Mouse (Mus musculus) induced T-regulatory cell, adult 2 months (primary cell): ENCODE measurements around the gene Desi1.

ENCODE experiments used
- DNase-seq: peaks from one replicate; pipeline ENCODE4 v3.0.0-alpha.2; 2012; ENCODE audit warnings: low read depth

Desi1 gene

DNA sequence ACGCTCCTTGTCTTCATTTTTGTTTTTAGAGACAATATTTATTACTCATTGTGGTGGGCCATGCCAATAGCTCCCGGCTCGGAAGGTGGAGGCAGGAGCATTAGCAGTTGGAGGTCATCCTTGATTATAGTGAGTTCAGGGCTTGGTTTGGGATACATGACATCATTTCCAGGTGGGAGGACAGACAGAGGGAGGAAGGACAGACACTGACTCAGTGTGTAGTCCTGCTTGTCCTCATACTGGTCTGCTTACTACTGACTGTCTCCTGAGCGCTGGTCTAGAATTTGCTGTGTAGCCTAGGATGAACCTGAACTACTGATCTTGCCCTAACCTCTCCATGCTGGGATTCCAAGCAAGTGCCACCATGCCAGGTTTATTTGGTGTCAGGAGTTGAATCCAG is at the start of gene Desi1:
Gene Desi1 (minus strand): TSS at position 101 of the 400 bp plus-strand sequence.
- DNase-seq, result no peak

DNA sequence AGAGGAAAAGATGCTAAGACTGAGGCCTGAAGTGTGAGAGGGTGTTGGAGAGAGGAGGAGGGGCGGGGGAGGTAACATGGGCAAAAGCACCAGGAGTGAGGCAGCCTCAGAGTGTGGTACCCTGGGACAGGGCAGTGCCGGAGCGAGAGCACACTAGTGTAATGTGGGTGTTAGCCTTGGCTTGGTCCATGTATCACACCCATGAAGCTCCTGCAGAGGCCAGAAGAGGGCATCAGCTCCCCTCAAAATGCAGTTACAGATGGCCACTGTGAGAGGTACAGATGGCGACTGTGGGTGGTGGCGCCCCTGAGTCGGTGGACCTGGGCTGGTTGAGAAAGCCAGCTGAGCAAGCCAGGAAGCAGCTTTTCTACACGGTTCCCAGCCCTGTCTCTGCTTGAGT is 47.5 kb upstream of the Desi1 start:
- DNase-seq, result peak; percentile 58

GRCm38 (mm10) chr15:82079883-82080282 is 46.2 kb upstream of the Desi1 start:
- no peak for DNase-seq

DNA sequence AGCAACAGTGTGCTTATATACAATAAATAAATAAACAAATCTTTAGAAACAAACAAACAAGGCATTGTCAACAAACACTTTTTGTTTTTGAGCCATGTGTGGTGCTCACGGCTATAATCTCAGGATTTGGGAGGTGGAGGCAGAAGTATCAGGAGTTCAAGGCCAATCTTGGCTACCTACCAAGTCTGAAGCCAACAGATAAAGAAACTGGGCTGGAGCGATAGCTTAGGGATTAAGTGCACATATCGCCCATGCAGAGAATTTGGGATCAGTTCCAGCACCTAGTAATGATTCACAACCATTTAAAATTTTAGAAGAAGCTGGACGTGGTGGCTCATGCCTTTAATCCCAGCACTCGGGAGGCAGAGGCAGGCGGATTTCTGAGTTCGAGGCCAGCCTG is 39.8 kb upstream of the Desi1 start:
- no peak for DNase-seq

- no peak for DNase-seq
Measured at GRCm38 (mm10) chr15:82071816-82072469, 38.3 kb upstream of the Desi1 start.

DNA sequence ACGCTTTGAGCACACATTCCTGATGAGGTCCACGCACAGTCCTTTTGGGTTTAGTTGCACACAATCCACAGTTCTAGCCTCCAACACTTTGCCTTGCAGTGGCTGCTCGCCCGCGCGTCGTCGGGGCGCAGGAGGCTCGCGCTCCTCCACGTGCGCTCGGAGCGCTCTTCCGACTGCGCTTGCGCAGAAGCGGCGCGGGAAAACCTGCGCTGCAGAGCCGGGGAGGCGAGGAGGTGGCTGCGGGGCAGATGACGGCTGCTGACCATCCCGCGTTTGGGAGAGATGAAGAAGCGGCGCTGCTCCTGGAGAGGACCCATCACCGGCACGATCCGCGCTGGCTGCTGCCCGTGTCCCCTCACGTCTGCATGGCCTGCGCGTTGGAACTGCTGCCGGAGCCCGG is 36.2 kb upstream of the Desi1 start, which contains the start of gene Mei1:
Gene Mei1 (plus strand): TSS at position 99 of the 400 bp plus-strand sequence.
- DNase-seq, result no peak

DNA sequence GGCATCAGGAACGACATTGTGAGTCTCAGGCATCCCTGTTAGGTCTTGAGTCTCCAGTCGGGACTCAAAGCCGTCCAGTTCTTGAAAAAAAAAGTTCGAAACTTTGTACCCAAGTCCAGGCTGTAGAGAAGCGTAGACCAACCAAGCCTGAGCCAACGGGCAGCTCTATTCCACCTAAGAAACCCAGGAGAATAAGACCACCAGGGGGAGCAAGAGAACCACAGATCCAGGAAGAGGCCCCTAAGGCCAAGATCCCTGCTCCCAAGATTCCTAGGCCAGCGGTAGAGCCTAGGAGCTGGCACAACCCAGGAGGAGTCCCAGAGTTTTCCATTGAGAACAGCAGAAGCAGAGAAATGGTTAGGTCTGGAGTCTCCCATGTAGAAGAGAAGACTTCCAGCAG is 31.8 kb upstream of the Desi1 start:
- peak; percentile 82 for DNase-seq

- no peak for DNase-seq
Measured at GRCm38 (mm10) chr15:82063909-82064308, 30.2 kb upstream of the Desi1 start.

DNA sequence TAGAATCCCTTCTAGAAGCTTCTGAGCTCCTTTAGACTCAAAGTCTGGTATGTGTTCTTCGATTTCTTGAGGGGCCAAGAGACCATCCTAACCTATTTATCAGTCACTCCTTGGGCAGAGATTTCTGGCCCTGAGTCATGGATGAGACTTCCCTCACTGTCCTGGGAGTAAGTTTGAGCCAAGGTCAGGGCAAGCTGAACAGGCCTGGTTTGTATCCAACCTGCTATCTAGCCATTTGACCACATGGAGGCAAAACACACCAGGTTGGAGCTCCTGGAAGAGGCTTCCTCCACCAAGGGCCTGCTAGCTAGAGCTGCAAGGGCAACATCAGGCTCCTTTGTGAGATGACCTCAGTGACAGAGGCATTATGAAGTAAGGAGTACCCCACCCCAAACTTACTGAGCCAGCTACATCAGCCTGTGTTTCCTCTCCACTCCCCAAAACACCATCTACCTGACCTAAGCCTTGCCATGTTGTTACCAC is 25.1 kb upstream of the Desi1 start, which contains the start of gene 4930407I10Rik:
Gene 4930407I10Rik (plus strand): TSS at position 433 of the 483 bp plus-strand sequence.
- DNase-seq, result no peak

GRCm38 (mm10) chr15:82052544-82052943 is 18.9 kb upstream of the Desi1 start:
- no peak for DNase-seq

- DNase-seq, result peak; percentile 96
Measured at GRCm38 (mm10) chr15:82047080-82047883, 13.6 kb upstream of the Desi1 start, which contains the start of gene Snu13. Gene Snu13 (minus strand): TSS chr15:82047598.

DNA sequence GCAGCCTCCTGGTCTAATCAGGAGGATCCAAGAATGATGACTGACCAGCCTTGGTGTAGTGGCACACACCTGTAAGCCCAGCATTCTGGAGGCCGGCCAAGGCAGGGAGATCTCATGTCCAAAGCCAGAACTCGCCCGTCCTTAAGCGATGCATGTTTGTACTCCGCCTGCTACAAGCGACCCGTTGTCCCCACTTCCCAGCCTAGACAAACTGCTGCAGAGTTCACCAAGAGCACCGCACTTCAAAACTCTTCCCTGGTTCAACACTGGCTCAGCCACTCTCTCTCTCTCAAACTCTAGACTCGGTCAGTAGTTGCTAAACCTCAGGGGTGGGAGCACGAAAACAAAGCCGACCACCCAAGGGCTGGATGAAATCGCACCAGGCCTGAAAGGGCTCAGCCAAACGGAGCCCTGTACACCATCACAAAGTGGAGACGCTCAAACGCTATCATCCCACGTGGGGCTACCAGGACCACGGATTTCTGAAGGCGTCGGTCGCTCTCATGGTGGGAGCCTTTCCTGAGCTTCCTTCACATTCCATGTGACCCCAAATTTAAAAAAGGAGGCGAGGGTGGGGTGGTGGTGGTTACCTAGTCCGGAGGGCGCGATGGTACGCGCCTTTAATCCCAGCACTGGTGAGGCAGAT is 12.7 kb upstream of the Desi1 start:
- peak; percentile 51 for DNase-seq

- peak; percentile 65 for DNase-seq
Measured at GRCm38 (mm10) chr15:82044166-82044784, 10.6 kb upstream of the Desi1 start.

DNA sequence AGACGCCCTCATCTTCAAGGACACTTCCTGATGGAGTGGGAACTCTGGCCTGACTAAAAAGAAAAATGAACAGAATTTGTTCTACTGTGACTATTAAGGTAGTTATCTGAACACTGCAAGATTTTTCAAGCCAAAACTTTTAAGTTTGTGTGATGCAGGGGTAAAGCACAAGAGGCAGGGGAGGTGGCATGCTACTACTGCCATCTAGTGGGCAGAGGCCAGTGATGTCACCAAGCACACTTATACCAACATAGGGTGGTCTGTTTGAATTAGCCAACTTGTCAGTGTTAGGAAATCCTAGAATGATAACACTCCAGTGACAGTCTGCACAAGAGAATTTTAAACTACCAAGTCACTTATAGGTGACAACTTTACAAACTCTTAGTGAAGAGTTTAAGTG is 7.0 kb upstream of the Desi1 start:
- DNase-seq, result peak; percentile 80

DNA sequence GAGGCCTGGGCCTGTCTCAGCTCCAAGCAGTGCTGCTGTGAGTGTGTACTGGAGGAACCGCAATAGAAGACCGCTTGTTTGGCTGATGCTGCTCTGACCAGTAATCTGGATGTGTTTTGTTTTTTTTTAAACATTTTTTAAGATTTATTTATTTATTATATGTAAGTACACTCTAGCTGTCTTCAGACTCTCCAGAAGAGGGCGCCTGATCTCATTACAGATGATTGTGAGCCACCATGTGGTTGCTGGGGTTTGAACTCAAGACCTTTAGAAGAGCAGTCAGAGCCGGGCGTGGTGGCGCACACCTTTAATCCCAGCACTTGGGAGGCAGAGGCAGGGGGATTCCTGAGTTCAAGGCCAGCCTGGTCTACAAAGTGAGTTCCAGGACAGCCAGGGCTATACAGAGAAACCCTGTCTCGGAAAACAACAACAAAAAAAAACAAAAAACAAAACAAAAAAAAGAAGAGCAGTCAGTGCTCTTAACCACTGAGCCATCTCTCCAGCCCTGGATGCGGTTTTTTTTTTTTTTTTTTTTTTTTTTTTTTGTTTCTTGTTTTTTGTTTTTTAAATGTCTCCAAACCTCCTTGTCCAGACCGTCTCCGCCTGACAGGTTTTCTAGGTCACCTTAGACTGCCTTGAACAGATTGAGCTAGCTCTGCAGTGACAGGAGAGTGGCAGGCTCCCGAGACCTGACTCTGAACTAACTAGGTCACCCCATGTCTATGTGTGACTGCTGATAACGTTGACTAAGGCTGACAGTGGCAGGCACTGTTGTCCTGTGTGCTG is 2.4 kb upstream of the Desi1 start:
- DNase-seq, result peak; percentile 78

- no peak for DNase-seq
Measured at GRCm38 (mm10) chr15:82032386-82032785, 1.3 kb downstream of the Desi1 start.

DNA sequence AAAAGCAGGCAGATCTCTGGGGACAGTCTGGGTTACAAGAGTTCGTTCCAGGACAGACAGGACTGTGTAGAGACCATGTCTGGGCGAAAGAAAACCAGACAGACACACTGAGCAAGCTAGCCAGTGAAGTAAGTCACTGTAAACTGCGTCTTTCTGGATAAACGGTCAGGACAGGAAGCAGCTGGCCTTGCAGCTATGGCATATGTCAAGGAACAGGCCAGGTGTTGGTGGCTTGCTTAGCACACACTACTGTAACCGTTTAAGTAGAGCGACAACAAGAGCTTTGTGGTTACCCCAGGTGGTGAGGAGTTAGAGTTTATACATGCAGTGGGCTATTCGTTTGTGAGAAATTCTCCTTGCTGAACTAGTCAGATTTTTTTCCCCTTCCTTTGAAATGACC is 5.9 kb downstream of the Desi1 start:
- no peak for DNase-seq

GRCm38 (mm10) chr15:82027276-82027675 is 6.4 kb downstream of the Desi1 start:
- DNase-seq, result no peak

DNA sequence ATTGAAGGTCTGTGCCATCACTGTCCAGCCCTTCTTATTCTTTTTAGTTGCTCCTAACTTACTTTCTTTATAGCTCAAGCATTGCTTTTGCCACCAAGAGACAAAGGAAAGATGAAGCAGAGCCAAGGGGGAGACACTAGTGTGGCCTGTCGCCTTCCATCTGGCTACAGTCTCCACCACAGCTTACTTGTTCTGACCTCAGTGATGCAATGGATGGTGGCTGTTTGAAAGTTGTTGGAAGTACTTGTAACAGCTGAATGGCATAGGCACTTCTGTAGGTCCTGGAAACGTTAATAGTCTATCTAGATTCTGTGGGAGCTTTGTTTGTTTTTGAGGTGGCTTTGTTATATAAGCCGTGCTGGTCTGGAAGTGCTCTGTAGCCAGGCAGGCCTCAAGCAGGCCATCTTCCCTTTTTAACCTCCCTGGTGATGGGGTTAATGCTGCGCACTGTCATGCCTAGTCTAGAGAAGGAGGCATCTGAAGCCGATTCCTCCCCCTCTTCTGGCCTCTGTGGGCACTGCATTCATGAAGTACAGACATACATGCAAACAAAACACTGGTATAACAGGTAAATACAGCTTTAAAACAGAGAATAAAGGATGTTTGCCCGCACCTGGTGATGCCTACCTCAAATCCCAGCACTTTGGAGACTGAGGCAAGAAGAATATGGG is 9.6 kb downstream of the Desi1 start:
- no peak for DNase-seq

DNA sequence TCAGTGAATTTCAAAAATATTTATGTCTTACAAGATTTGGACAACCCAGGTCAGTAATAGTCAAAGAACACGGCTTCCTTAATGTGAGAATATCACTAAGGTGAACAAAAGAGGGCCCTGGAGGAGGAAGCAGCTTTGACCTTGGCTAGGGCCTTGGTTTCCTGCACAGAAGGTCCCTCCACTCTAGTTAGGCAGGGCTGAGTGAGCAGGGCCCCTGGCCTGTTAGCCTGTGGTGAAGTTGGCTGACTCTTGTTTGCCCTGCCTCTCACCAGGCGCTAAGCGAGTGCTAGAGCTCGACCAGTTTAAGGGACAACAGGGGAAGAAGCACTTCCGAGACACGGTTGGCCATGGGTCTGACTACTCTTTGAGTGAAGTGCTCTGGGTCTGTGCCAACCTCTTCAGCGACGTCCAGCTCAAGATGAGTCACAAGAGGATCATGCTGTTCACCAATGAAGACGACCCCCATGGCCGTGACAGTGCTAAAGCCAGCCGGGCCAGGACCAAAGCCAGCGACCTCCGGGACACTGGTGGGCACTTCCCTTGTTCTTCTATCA is 11.1 kb downstream of the Desi1 start:
- DNase-seq, result no peak
